Mouse (Mus musculus) spleen, adult 2 months (tissue): ENCODE measurements around the gene Krtap24-1. TPM values are rescaled to one million over a fixed set of nuclear protein-coding genes. Genes with fewer than 3 reads are reported as not detected.

Source experiments
- DNase-seq, 2 experiments: peaks; one replicate each; pipeline versions ENCODE4 v3.0.0 to v3.0.0-alpha.2; 2012 to 2021; ENCODE audit warnings: low spot score in 2 of 2, low read depth in 1 of 2
- H3K27ac ChIP-seq: fragments of 200-500 bp; 2 replicates; pipeline ENCODE4 v1.5.1; 2012; ENCODE audit warnings: low read length, inconsistent platforms; ENCODE audit not compliant: insufficient read depth
- H3K27me3 ChIP-seq: fragments of 200-500 bp; 2 replicates; pipeline ENCODE4 v1.6.1; 2012; ENCODE audit warnings: mild to moderate bottlenecking, moderate library complexity, low read length, inconsistent platforms; ENCODE audit not compliant: control insufficient read depth, insufficient read depth
- H3K36me3 ChIP-seq: fragments of 200-500 bp; 2 replicates; pipeline ENCODE4 v1.6.1; 2012; ENCODE audit warnings: mild to moderate bottlenecking, low read length, inconsistent platforms; ENCODE audit not compliant: control insufficient read depth, insufficient read depth
- H3K4me1 ChIP-seq: fragments of 200-500 bp; 2 replicates; pipeline ENCODE4 v1.6.1; 2011; ENCODE audit warnings: inconsistent platforms; ENCODE audit not compliant: control insufficient read depth, insufficient read depth, insufficient read length
- H3K4me3 ChIP-seq: fragments of 200-500 bp; 2 replicates; pipeline ENCODE4 v1.5.1; 2011; ENCODE audit warnings: mild to moderate bottlenecking, inconsistent platforms; ENCODE audit not compliant: insufficient read depth, insufficient read length; ENCODE audit errors: extremely low read depth
- CTCF ChIP-seq: fragments of 200-500 bp; IDR thresholded peaks from 2 replicates; pipeline ENCODE4 v1.5.1; 2011; ENCODE audit warnings: mild to moderate bottlenecking, inconsistent platforms; ENCODE audit not compliant: insufficient read depth, insufficient read length, insufficient replicate concordance; ENCODE audit errors: extremely low read depth
- POLR2A ChIP-seq: fragments of 200-500 bp; IDR thresholded peaks from 2 replicates; pipeline ENCODE4 v1.6.1; 2011; ENCODE audit warnings: low read depth, low read length, inconsistent platforms
- WGBS: fragments of 180-500 bp; shearing (Covaris S2); methylation state at CpG from one replicate; pipeline ENCODE4 v1.1.7; 2018; 5-methylcytosine and 5-hydroxymethylcytosine counted together
- polyA plus RNA-seq: library from polyadenylated mRNA; depleted of rRNA; stranded (reverse); fragments of >200 nt; gene quantifications from 2 replicates; pipeline ENCODE4 v1.2.3, GENCODE M21; 2012; rRNA removed

Krtap24-1 gene
- not detected in 2 replicates for polyA plus RNA-seq

DNA sequence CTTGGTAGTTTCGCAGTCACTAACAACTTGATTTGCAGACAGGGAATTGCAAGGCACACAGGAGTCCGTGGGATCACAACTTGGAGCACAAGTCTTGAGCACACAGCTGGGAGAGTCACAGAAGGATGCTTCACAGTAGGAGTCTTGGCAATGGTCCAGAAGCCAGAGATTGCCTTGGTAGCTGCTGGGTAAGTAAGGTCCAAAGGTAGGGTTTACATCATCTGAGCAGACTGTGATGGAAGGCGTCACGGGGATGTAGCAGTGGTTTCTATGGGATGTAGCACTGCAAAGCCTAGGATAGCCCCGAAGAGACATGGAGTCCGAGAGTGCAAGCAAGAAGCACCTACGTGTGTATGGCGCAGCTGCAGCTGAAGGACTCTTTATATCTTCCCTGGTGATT is at the start of gene Krtap24-1:
TSS of gene Krtap24-1 (minus strand) at position 358 of the 400 bp plus-strand sequence.
- no peak for DNase-seq
- no peaks in the 10 kb centered on the region for H3K4me1 ChIP-seq
- H3K27me3 ChIP-seq = no peaks in the 10 kb centered on the region
- H3K4me3 ChIP-seq = no peak within 1 kb of the TSS
- H3K36me3 ChIP-seq = no peaks in the 10 kb centered on the region
- TF ChIP-seq CTCF = no peak
- no peak for TF ChIP-seq POLR2A
- 92% methylated on average over 8 of the region's 8 CpGs for WGBS
- H3K27ac ChIP-seq = no peak within 1 kb of the TSS

- Histone ChIP-seq H3K27me3 (no peaks in the 10 kb centered on the region), H3K36me3 (no peaks in the 10 kb centered on the region), H3K4me1 (no peaks in the 10 kb centered on the region), H3K27ac (no peak overlapping the region), H3K4me3 (no peak overlapping the region)
- 37% methylated on average over 1 of the region's 1 CpGs for WGBS
- DNase-seq = no peak
- no peak for TF ChIP-seq POLR2A
- TF ChIP-seq CTCF = no peak
Measured at GRCm38 (mm10) chr16:88657426-88657825, 45.3 kb upstream of the Krtap24-1 start.

DNA sequence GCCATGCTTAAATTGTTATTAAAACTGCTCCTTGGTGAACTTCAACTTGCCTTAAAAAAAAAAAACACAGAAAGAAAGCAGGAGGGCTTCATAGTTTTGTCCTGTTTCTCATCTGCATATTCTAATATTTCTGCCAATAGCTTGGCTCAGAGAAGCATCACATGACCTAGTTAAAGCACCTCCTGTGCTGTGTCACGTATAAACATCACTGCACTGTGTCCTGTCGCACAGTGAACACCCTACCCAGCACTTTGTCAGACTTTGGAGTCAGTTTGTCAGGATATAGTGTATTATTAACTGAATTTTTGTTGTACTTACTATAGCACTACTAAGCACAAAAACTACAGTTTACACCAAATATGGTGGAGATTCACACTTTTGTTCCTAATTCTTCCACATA is 39.9 kb upstream of the Krtap24-1 start:
- WGBS = 52% methylated on average over 2 of the region's 2 CpGs
- H3K4me1 ChIP-seq = no peaks in the 10 kb centered on the region
- no peaks in the 10 kb centered on the region for H3K36me3 ChIP-seq
- TF ChIP-seq POLR2A (no peak), CTCF (no peak)
- DNase-seq = no peak
- H3K27ac ChIP-seq = no peak overlapping the region
- no peaks in the 10 kb centered on the region for H3K27me3 ChIP-seq
- no peak overlapping the region for H3K4me3 ChIP-seq

- H3K4me1 ChIP-seq = no peaks in the 10 kb centered on the region
- H3K27me3 ChIP-seq = no peaks in the 10 kb centered on the region
- TF ChIP-seq CTCF (no peak), POLR2A (no peak)
- no peaks in the 10 kb centered on the region for H3K36me3 ChIP-seq
- H3K4me3 ChIP-seq = no peak overlapping the region
- no peak for DNase-seq
- H3K27ac ChIP-seq = no peak overlapping the region
- 74% methylated on average over 1 of the region's 1 CpGs for WGBS
Measured at GRCm38 (mm10) chr16:88651082-88651481, 39.0 kb upstream of the Krtap24-1 start.

- DNase-seq = no peak
- Histone ChIP-seq H3K4me1 (no peaks in the 10 kb centered on the region), H3K27me3 (no peaks in the 10 kb centered on the region), H3K4me3 (no peak within 1 kb of the TSS), H3K27ac (no peak within 1 kb of the TSS), H3K36me3 (no peaks in the 10 kb centered on the region)
- WGBS = 89% methylated on average over 10 of the region's 10 CpGs
- no peak for TF ChIP-seq POLR2A
- no peak for TF ChIP-seq CTCF
Measured at GRCm38 (mm10) chr16:88647358-88647846, 35.3 kb upstream of the Krtap24-1 start, which contains the start of gene Krtap26-1. Krtap26-1 (minus strand) TSS chr16:88647796.

DNA sequence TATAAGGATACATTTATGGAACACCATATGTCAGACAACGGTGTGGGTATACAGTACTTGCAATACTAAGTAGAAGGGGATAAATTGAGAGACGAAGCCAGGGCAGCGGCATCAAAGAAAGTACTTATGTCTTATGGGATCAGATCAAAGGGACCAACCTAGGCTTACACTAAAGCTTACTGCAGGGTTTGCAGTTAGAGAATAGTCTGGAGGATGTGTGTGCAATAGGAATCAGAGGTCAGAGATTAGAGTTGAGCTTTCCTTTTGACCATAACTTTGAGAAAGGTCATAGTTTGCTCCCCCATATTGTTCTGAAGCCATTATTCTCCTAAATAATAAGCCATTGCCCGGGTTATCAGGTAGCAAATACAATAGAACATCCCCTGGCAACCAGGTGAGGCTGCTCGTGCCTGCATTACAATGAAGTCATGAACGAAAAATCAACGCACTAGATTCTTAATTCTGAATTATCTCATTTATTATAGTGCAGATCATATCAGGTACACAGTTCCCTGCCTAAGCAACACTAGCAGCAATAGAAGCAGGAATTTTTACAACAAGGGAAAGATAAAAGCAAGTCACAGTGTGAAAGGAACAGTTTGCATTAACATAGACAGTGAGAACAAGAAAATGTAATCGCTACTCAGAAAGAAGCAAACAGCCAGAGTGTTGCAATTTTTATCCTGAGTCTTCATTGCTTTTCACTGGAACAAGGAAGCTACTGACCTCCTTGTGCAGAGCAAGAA is 34.5 kb upstream of the Krtap24-1 start:
- Histone ChIP-seq H3K4me1 (no peaks in the 10 kb centered on the region), H3K27me3 (no peaks in the 10 kb centered on the region), H3K27ac (no peak overlapping the region), H3K4me3 (no peak overlapping the region), H3K36me3 (no peaks in the 10 kb centered on the region)
- TF ChIP-seq CTCF (no peak), POLR2A (no peak)
- WGBS = 89% methylated on average over 8 of the region's 8 CpGs
- DNase-seq = no peak

GRCm38 (mm10) chr16:88640053-88640452 is 28.0 kb upstream of the Krtap24-1 start:
- no peak for DNase-seq
- H3K4me3 ChIP-seq = no peak overlapping the region
- no peaks in the 10 kb centered on the region for H3K36me3 ChIP-seq
- no peak overlapping the region for H3K27ac ChIP-seq
- H3K4me1 ChIP-seq = no peaks in the 10 kb centered on the region
- TF ChIP-seq POLR2A (no peak), CTCF (no peak)
- H3K27me3 ChIP-seq = no peaks in the 10 kb centered on the region
- WGBS = 86% methylated on average over 3 of the region's 3 CpGs
